Mouse (Mus musculus) R1 (cell line): ENCODE data around the gene Exoc4.

Source experiments
- DNase-seq: peaks from one replicate; pipeline ENCODE4 v3.0.0-alpha.2; 2018; ENCODE audit warnings: low read depth, low spot score

Gene Exoc4

DNA sequence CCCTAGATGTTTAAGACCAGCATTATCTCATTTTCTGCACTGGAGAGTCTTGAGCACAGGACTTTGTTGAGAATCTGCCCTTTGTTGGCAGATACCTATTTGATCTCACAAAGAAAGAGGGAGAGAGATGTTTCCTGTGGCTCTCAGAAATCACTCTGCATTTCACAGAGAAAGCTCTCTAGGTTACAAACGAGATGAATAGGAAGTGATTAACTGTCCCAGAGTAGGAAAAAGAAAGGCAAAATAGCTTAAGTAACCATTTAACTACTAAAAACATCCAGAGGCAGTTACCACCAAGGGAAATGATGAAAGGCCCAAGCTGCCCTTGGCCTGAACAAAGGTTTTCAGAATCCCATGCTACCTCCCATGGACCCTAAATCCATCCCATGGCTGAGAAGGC lies 754.1 kb downstream of the Exoc4 start:
- peak; percentile 18 for DNase-seq

DNA sequence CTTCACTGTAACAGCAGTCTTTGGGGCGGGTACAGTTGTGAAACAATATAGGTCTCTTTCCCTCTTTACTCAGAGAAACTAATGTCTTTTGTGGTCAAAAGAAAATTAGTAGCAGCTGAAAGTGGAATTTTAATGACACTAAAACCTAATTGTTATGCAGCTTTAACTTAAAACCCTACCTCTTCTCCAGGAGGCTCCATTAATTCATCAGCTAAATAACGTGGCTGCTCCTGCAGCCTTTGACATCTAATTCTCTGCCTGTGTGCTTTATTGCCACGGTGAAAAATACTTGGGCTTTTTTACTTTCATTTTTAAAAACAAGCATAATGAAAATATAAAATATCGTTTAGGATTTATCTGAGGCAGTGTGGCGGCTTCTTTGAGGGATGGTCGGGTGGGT lies 764.6 kb downstream of the Exoc4 start:
- DNase-seq: no peak
